Mouse (Mus musculus): ENCODE data around the gene Klkb1.
"Not testable (repeated sequence)": the region's sequence is repeated elsewhere in the genome, so short reads cannot be mapped to it uniquely, and the experiment has no call there.

Gene Klkb1

DNA sequence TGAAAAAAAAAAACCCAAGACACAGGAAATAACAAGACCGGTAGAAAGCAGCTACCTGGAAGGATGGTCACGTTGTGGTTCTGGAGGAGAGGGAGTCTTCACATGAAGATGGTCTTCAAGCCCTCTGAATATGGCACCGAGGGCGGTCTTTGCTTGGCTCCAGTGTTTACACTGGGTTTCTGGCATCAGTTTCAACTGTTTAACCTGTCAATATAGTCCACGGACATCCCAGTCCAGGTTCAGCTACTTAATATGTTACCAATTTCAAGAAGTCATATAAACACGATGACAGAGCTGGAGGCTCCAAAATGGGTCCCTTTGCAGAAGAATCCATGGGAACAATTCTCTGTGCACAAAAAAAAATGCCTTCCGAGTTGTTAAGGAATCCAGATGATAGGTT is at the start of gene Klkb1:
Gene Klkb1, minus strand, starts transcription at position 173 of the 400 bp plus-strand sequence.
- DNase-seq (ENCODE audit: low spot score in 2 of 2): no peak

- DNase-seq (ENCODE audit: low spot score in 2 of 2): no peak
Measured at GRCm38 (mm10) chr8:45344298-45344697, 49.6 kb upstream of the Klkb1 start.

- DNase-seq (ENCODE audit: low spot score in 2 of 2): no peak
Measured at GRCm38 (mm10) chr8:45341630-45342628, 47.3 kb upstream of the Klkb1 start.

- no peak for DNase-seq (ENCODE audit: low spot score in 2 of 2)
Measured at GRCm38 (mm10) chr8:45333493-45333892, 38.8 kb upstream of the Klkb1 start.

DNA sequence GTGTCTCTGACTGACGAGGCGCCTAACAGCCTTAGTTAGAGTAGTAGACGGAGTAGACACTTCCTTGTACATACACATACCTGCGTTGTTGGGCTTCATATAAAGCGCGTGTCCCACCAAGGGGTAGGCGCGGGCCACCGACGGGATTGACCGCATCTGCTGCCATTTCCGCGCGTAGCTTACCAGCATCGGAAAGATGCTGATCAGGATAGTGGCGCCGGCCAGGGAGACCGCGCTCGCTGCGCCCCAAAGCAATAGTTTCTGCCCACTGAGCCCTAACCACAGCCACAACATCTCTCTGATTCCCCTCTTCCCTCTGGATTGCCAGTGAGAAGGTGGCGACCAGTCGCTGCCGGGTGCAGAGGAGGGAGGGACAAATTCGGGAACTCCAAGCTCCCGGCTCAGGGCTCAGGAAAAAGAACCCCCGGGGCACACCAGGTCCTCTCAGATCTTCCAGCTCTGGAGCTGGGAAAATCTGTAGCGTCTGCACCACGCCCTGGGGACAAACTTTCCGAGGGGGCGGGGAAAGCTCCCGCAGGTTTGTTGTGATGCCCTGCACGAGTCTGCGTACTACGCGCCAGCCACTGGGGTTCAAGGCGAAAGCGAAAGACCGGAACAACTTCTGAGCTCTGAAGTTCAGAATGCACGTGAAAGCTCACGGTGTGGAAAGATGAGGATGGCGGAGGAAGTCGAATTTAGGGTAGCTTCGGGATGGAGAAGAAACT is 38.2 kb upstream of the Klkb1 start, which contains the start of gene Cyp4v3:
Gene Cyp4v3, minus strand, starts transcription at position 532 of the 725 bp plus-strand sequence.
- peak; percentile 47 to 54 for DNase-seq (ENCODE audit: low spot score in 2 of 2)

- no peak for DNase-seq (ENCODE audit: low spot score in 2 of 2)
Measured at GRCm38 (mm10) chr8:45330856-45331255, 36.2 kb upstream of the Klkb1 start.

- no peak for DNase-seq (ENCODE audit: low spot score in 2 of 2)
Measured at GRCm38 (mm10) chr8:45329206-45329980, 34.7 kb upstream of the Klkb1 start.

- not testable (repeated sequence) for DNase-seq (ENCODE audit: low spot score in 2 of 2)
Measured at GRCm38 (mm10) chr8:45327076-45327475, 32.4 kb upstream of the Klkb1 start.

- DNase-seq (ENCODE audit: low spot score in 2 of 2): no peak
Measured at GRCm38 (mm10) chr8:45324151-45324550, 29.5 kb upstream of the Klkb1 start.

GRCm38 (mm10) chr8:45321365-45321764 is 26.7 kb upstream of the Klkb1 start:
- no peak for DNase-seq (ENCODE audit: low spot score in 2 of 2)

DNA sequence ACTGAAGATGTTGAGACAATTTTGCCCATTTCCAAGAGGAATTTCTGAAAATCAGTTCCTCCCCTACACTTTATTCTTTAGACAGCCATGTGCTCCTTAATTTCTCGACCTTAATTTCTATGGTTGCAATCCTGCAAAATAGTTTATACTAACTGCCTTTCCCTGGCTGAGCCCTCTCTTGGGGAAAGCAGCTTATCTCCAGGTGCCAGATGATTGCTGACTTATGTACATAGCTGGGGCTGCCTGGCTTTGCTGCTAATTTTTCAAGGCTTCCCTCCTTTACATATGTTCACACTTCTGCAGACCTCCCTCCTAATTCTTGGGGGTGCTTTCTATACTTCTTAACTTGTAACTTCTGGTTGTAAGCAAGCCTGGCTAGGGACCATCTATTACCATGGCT is 26.3 kb upstream of the Klkb1 start:
- DNase-seq (ENCODE audit: low spot score in 2 of 2): no peak

DNA sequence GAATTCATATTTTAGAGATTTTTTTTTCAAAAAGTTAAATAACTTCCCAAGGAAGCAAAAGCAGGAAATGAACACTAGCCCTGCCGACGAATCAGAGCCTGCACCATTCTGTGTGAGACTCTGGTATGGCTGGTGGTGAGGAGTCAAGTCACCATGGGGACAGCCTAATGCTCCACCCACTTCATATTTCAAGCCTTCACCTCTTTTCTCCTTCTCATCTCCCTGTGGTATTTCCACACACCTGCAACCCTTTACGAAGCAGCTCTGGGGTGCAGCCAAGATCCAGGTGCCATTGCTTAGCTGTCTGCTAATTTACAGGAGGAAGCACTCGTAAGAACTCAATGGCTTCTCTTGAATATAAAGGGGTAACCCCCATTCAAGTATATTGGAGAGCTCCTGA is 16.3 kb upstream of the Klkb1 start:
- DNase-seq (ENCODE audit: low spot score in 2 of 2): no peak

DNA sequence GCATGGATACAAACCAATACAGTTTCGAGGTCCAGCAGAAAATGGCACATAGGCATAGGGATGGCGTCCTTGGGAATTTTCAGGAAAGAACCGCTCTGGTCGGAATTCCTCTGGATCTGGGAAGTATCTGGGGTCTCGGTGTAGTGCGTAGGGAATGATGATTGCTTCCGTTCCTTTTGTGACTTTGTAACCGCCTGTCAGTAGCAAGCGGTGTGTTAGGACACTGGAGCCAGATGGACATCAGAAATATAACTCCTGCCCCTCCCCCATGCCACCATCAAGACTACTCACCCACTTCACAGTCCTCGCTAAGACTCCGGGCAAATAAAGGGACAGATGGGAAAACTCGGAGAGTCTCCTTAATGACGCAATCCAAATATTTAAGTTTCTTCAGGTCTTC is 13.7 kb upstream of the Klkb1 start, which contains the start of gene Gm45753:
Gene Gm45753, minus strand, starts transcription at position 101 of the 400 bp plus-strand sequence.
- no peak for DNase-seq (ENCODE audit: low spot score in 2 of 2)

DNA sequence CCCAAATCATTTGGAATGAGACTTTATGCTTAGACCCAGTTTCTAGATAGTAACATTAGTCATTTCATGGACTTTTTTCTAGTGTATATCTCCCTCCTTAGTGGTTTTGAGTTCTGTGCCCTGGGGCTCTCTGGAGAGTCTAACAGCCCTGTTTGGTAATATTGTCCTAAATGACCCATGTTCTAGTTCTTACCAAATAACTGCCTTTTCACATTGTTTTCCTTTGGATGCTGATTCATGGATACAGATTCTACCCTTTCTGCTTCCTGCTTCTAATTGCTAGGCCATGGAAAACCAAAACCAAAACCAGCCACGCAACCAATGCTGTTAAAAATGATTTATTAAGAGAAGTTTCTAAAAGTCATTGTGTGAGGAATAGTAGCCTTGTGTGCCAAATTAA is 10.8 kb upstream of the Klkb1 start:
- DNase-seq (ENCODE audit: low spot score in 2 of 2): no peak

DNA sequence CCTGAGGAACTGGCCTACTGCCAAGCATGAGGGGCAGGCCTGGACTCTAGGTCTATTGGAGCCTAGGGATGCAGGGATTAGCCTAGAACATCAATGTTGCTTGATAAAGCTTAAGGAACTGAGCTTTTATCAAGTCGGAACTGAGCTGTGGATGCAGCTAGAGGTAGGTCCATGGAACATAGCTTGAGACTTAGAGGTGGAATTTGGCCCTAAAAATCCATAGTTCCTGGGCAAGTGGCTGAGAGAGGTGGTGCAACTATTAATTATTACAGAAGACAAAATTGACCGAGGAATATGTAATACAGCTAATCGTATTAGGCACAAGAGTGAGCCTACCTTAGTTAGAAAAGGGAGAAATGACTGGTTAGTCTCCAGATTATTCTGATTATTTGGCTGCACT is 9.7 kb upstream of the Klkb1 start:
- DNase-seq (ENCODE audit: low spot score in 2 of 2): no peak

- no peak for DNase-seq (ENCODE audit: low spot score in 2 of 2)
Measured at GRCm38 (mm10) chr8:45302390-45302789, 7.7 kb upstream of the Klkb1 start.

DNA sequence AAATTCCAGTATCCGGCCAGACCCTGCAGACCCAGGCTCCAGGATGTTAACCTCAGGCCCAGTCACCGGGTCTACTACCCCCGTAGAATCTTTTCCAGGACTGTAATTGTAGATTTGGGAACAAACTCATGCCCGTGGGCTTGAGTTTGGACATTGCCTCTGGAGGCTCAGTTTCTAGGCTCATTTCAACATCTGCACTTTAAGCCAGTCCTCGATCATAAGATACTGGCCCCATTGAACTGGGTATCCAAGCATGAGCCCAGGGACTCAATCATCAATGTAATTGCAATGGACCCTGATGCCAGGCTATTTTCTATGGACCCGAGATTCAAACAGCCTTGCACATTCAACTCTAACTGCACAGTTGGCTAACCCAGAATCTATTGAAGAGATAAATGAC is 617 bp upstream of the Klkb1 start:
- no peak for DNase-seq (ENCODE audit: low spot score in 2 of 2)

DNA sequence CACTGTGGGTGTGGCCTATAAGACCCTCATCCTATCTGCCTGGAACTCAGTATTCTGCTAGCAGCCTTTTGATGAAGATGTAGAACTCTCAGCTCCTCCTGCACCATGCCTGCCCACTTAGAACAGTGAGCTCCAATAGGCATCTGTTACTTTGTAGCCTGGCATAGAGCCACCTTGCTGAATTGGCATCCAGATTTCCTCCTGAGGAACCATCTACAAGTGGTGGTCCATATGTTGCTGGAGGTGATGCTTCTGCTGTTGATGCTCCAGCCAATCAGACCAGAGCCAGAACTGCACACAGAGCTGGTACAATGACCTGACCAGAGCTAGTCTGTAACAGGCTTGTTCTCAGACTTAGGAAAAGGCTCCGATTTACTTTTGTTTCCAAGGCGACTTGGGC is 2.9 kb downstream of the Klkb1 start:
- peak in 1 of 2 experiments; percentile 15 for DNase-seq (ENCODE audit: low spot score in 2 of 2)

DNA sequence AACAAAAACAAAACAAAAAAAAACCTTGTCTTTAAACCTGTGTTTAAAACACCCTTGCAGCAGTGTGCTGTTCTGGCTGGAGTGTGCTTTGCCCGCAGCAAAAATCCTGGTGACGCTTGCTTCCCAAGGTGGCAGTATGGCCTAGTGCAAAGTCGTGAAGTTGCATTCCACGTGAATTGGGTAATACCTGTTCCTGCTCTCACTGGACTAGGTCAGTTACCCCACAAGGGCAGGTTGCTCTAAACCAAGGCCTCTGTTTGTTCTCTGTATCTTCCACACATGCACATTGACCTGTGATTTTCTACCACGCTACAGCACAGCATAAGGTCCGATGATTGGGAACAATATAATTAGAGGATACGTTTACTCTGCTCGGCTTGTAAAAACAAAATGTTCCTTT is 13.0 kb downstream of the Klkb1 start:
- no peak for DNase-seq (ENCODE audit: low spot score in 2 of 2)

DNA sequence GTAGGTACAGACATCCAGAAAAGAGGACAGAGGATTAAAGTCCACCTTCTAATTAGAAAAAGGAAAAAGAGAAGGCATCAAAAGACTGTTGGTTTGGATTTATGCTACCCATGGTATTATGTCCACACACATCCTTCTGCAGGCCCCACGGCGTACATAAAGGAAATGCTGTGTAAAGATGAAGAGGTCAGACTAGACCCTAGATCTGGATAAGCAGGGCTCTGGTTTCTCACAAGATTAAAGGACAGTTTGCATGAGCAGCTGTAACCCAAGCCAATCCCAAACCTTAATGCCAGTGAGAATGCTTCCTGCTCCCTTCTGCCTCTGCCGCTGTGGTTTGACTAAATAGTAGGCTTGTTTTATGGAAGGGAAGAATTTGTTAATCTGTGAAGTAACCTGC is 17.2 kb downstream of the Klkb1 start:
- no peak for DNase-seq (ENCODE audit: low spot score in 2 of 2)

DNA sequence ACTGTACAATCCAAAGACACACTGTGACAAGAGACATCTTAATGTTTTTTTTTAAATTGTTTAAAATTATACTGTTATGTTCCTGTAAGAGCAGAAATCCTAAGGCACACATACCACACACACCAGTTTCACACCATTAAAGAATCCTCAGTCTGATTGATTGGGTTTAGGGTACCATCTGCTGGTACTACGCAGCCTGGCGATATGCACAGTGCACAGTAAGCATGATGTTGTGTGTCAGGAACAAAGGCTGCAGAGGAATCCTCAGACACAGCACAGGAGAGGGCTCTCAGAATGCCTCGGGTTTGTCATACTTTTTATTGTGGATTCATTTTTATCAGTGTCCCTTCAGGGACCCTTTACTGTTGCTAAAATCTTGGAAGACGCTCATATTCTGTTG is 20.3 kb downstream of the Klkb1 start:
- no peak for DNase-seq (ENCODE audit: low spot score in 2 of 2)

- DNase-seq (ENCODE audit: low spot score in 2 of 2): no peak
Measured at GRCm38 (mm10) chr8:45269056-45269455, 25.6 kb downstream of the Klkb1 start.

Data from frontal cortex, postnatal 36 days (tissue).